Mouse (Mus musculus) left cerebral cortex, postnatal 36 days (tissue): ENCODE data around the gene Rora. TPM values are rescaled to one million over a fixed set of nuclear protein-coding genes. Genes with fewer than 3 reads are reported as not detected.

Experiments used
- DNase-seq, 2 experiments: peaks; one replicate each; pipeline ENCODE4 v3.0.0; 2021 to 2022; ENCODE audit warnings: low spot score in 2 of 2, mixed read lengths in 1 of 2
- intact Hi-C: fragments of 180-260 bp; cut with DNase I; formaldehyde crosslinking; loops from one replicate; pipeline ENCODE4 v1.15.1; 2025
- total RNA-seq, 2 experiments: library from RNA; stranded (reverse); gene quantifications; 2 replicates each; pipeline ENCODE4 v1.2.3; 2021

Rora gene
- total RNA-seq, 2 experiments from 2014 or later: 69.0 to 81.9 TPM

DNA sequence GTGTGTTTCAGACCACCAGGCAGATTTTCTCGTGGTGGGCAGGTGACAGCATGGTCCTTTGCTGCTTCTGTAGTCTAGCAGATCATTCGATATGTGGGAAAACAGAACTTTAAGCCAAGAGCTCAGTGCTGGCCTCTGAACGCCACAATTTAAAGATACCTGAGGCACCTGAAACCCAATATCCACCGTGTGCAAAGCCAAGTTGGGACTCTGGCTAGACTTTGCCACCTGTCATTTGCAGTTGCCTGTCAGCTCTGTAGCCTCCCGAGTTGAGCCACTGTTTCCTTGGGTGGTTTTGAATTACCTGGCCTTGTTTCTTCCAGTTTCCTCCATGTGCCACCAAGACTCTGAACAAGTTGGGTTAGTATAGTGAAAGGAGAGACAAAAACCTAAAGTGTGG is 82.3 kb downstream of the Rora start:
- DNase-seq: no peak
- intact Hi-C loops: no loop called here

DNA sequence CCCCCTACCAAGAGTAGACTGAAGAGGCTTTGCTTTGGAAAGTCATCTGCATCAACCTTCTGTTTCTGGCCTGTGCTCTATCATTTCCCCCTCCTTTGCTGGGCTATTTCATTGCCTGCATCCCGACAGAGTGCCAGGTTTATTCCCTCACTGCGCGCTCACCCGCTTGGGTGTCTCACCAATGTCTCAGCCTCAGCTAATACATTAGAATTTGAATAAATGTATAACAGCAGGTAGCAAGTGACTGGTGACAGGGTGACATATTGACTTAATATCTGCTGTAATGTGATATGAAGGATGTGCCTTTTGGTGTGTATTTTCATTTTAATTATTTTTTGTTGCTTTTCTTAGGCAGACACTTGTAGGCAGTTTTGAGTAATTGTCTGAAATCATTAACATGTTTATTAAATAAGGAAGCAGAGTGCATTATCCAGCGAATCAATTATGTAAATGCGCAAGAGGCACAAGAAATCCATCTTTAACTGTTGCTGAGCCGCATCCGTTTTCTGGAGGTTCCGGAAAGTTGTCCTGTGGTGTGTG is 83.7 kb downstream of the Rora start:
- intact Hi-C loops: no loop called here

DNA sequence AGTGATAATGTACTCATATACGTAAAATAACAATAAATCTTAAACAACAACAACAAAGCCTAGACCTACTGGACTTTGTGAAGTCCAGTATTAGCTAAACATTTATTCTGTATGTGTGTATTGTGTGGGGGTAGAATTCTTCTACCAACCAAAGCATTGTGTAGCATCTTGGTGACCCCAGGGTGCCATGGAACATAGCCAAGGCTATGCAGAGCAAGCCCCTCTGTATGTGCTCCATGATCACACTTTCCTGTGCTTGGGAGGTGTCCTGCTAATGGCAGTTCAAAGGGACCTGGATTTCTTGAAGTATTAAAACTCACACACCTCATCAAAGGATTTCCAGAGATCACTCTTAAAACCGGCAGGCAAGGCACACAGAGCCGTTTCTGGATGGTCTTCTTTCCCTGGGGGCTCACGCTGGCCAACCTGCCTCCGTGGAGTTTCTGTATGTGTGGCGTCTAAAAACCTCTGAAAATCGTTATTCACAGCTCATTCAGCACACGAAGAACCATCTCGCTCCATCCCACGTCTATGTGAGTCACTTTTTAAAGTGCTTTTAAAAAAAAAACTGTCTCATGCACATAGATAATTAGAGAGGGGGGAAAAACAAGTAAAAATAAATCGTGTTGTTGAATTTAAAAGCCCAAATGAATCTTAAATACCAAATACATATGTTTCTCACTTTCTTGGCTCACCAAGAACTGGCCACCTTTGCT is 92.5 kb downstream of the Rora start:
- intact Hi-C loops: loop anchor here (10.0 kb wide), 1 partner anchor 119 kb away; no protein-coding TSS in a partner anchor

More for the DNA sequence above, 83.7 kb downstream of the Rora start:
- no peak for DNase-seq

DNA sequence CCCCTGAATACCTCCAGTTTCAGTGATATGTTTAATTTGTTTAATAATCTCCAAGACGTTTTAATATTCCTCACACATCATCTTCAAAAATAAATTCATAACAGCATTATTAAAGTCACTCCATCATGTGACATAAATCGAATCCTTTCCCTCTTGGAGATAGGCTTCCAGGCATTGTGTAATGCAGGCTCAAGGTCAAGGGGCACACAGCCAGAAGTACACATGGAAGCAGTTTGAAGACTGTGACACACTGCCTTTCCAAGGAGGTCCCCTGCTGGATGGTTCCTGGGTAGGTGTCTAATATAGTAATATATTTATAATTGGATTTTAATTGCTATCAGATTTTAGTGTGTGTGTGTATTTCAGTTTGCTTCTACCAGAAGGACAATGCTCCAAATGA is 103.4 kb downstream of the Rora start:
- intact Hi-C loops: no loop called here
- DNase-seq: no peak

More for the DNA sequence above, 92.5 kb downstream of the Rora start:
- peak in 1 of 2 experiments; percentile 20 for DNase-seq

DNA sequence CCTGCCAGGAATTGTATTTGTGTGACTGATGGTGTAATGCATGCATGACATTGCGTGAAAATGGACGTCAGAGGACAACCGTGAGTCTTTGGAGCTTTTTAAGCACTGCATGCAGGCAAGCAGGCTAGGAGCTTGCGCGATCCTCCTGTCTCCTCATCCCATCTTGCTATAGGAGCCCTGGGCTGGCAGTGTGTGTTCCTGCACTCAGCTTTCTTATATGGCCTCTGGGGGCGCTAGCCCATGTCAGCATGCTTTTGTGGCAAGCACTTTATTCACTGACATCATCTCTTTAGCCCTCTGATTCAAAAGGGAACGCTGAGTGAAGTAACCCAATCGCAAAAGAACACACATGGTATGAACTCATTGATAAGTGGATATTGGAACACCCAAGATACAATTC is 105.7 kb downstream of the Rora start:
- intact Hi-C loops: no loop called here
- DNase-seq: no peak

DNA sequence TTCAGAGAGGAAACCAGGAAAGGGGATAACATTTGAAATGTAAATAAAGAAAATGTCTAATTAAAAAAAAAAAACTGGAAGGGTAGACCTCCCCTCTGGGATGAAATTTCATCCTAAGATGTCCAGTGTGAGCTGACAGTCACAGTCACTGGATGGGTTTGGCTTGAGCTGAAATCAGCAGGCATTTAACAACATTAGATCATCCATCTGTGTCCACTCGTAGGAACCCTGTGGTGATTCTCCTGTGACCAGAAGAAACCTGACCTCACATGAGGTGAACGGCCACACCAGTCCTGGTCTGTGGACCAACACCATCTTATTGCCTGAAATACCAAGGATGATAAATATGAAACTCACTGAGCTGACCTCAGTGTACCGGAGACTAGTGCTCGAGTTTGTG is 106.7 kb downstream of the Rora start:
- intact Hi-C loops: no loop called here
- DNase-seq: no peak

DNA sequence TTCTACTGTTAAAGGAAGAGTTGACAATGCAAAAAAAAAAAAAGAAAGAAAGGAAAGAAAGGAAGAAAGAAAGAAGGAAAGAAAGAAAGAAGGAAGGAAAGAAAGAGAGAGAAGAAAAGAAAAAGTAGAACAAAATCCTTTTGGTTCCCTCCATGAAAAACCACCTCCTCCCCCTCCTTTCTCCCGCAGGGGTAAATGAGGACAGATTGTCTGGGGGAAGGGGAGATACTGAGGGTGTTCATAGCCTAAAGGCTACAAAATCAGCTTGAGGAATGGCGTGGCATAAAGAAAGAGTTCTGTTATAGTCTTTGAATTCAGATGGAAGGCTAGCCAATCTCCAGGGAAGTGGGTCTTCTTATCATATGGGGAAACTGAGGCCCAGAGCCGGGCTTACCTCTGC is 107.3 kb downstream of the Rora start:
- no peak for DNase-seq
- intact Hi-C loops: no loop called here

DNA sequence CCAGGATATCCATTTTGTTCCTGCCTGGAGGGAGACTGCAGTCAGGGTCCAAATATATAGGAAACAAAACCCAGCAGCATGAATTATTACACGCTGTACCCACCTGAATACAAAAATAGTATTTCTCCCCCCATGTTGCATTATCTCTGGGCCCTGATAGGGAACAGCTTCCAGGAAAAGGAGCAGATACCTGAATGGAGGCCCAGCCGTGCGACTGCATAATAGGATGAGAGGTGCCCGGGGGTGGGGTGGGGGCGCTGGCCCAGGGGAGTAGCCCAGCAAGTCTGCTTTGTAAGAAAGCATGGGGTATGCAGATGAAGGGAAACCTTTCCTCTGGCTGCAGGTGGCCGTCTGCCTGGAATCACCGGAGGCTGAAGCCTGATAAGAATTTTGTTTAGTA is 108.1 kb downstream of the Rora start:
- intact Hi-C loops: no loop called here

DNA sequence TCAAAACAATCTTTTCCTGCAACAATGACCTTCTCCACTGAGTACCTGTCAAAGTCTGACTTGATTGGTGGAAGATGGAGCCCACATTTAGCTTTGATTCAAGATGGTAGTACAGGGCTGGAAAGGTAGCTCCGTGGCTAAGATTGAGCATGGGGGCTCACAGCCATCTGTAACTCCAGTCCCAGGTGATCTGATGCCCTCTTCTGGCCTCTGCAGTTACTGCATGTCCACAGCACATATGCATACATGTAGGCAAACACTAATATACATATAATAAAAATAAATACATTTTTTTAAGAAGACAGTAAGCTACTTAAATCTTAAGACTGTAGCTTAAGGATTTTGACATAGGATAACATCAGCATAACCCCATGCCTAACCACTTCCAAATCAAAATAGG is 112.0 kb downstream of the Rora start:
- intact Hi-C loops: no loop called here

More for the DNA sequence above, 108.1 kb downstream of the Rora start:
- DNase-seq: no peak

DNA sequence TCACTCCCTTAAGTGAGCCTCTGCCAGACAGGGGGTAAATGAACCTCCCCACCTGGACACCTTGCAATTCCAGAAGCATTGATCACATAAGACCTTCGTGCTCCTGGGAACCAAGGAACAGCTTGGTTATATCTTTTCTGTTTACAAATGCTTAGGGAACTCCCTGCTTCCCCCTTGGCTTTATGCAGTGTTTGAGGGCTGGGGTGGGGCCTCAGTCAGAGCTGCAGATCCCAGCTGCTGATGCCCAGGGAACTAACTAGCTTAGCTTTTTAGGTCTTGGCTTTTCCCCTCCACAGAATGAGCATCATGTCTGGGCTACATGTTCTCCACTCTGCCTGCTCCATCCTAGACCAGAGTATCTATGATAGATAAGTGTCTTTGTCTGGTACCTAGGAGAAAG is 116.1 kb downstream of the Rora start:
- intact Hi-C loops: no loop called here

More for the DNA sequence above, 112.0 kb downstream of the Rora start:
- no peak for DNase-seq

DNA sequence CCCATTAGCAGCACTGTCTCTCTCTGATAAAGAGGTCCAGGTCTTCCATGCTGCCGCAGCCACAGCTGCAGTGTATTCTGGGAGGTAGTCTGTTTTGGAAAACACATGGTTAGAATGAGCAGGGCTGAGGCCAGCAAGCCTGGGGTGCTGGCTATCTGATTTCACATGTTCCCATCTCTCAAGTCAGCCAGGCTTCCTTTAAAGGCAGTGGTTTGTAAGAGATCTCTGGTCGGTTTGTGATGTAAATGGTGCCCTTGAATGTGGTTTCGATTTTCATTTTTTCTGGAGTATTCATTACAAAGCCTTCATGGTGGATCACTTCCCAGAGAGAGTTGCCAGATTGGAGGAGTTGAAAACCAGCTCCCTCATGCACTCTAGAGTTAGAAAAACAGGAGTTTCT is 117.8 kb downstream of the Rora start:
- no peak for DNase-seq
- intact Hi-C loops: no loop called here

More for the DNA sequence above, 116.1 kb downstream of the Rora start:
- no peak for DNase-seq

DNA sequence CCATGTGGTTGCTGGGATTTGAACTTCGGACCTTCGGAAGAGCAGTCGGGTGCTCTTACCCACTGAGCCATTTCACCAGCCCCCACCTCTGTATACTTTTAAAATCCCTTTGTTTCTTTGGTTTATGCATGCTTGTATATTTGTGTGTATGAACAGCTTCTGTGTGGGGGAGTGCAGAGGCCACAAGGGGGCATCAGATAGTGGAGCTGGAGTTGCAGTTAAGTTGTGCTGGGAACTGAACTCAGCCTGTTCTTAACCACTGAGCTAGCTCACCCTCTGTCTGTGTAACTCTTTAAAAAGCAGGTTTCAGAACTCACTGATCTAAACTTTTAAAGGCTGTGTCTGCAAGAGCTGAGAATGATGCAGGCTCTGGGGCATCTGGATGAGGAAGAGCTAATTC is 120.2 kb downstream of the Rora start:
- intact Hi-C loops: no loop called here
- no peak for DNase-seq

DNA sequence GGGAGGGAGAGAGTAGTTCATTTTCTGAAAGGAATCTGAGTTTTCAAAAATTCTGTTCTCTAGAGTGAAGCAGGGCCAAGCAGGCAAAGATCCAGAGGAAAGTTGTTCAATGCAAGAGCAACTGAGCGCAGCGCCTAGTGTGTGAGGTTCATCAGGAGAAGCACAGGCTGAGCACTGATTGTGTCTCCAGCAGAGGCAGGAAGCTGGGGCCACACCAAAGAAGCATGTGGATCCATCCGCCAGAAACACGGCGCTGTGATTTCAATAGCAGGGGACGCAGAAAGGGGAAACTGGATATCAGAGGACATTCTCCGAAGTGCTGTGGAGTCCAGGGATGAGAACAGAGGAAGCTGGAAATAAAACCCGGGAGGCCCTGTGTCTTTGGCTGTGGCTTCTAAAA is 128.4 kb downstream of the Rora start:
- no peak for DNase-seq

DNA sequence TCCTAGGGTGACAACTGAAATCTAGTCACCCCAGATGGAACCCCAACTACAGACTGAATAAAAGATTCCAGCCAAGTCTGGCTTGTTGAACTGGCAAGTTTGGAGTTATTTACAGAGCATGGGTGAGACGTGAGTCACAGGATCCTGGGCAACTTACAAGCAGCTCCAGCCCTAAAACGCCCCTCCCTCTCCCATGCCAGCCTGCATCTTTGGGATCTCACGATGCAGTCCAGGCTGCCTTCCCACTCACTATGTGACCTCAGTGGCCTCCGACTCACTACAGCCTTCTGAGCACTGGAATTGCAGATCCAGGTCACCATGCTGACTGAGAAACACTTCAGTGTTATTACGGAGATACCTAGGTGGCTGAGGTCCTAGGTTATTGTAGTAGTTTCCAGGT is 129.0 kb downstream of the Rora start:
- no peak for DNase-seq
- intact Hi-C loops: no loop called here

More for the DNA sequence above, 128.4 kb downstream of the Rora start:
- intact Hi-C loops: no loop called here

DNA sequence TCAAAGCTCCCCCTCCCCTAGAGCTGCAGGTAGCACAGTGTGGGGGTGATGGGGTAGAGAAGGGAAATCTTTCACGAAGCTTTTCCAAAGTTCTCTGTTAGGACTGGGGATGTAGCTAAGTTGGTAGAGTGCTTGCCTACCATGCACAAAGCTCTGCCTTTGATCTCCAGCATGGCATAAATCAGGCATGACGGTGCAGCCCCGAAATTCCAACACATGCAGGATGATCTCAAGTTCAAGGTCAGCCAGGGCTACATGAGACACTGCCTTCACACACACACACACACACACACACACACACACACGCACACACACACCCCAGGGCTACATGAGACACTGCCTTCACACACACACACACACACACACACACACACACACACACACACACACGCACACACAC is 129.7 kb downstream of the Rora start:
- DNase-seq: no peak
- intact Hi-C loops: no loop called here

DNA sequence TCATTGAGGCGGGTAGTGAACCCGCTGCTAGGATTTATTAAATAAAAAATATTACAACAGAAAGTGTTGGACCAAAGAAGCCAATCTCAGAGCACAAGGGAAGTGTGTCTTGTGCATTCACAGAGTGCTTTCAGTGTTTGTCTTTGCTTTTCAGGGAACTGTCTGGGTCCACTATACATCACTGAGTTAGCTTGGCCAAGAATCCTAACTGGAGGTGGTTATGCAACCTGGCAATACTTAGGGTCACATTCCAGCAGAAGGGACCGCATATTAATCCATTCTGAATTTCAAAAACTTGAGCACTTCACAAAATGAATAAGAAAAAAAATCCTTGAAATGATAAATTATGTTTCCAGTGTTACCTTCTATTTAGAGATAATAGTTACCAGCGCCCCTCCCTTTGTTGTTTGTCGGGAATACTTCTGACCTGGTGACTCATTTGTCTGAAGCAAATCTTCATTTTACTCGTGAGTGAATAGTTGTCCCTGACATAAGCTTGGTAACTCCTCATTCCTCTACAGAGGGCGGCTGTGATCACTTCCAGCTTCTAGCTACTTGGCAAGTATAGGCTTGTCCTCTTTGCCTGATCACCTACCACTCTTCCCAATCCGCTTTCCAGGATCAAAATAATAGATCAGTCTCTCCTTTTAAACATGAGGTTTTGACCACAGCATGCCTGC is 133.2 kb downstream of the Rora start:
- intact Hi-C loops: no loop called here

DNA sequence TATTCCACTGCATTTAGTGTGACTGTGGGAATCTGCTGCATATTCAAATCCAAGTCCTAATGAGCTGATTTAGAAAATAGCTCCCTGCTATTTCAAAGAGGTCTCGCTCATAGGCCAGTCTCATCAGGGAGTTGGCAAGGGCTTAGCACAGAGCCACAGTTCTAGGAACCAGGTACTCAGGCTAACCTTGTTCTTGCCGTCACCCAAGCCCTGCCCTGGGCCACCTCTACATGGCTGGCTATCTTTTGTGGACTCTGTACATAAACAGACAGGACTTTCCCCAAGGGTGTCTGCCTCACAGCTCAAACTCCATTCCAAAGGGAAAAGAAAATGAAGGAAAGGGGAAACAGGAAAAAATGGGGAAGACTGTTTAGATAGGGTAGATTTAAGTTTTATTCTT is 134.1 kb downstream of the Rora start:
- DNase-seq: no peak
- intact Hi-C loops: no loop called here

More for the DNA sequence above, 133.2 kb downstream of the Rora start:
- no peak for DNase-seq

DNA sequence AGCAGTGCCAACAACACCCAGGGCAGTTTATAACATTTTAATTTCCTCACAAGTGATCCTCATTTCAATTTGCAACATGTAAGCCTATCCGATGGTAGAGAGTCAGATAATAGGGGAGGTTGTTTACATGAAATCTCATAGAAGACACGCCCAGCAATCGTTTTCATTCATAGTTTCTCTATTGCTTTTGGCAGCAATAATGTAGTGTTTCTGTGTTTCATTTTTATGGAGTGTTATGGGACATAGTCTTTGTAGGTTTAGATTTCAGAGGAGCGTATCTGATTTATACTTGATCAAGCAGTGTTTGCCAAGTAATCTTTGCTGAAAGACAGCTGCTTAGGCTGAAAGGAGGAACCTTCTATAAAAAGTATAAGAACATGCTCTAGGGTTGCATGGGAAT is 137.3 kb downstream of the Rora start:
- no peak for DNase-seq
- intact Hi-C loops: no loop called here

DNA sequence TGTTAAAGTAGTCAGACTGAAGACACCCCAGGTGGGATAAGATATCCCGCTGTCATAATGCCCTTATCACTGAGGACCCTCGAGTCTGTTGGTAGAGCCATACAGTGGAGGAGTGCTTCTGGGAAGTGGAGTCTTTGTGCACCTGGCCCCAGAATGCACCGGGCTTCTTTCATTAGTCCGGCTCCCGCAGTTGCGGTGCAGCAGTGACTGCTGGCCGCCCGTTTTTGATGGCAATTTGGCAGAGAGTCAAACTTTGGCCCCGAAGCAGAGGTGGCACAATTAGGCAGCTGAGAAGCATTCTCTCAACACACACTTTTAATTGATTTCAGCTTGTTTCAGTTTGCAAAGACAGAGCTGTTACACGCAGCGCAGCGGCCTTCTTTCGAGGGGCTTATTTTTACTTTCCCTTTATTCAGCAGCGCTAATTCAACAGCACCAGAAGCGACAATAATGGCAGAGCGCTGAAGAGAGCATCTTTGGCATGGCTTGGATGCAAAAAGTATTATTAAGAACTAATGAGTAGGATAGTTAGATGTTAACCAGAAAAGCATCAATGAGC is 138.5 kb downstream of the Rora start:
- intact Hi-C loops: no loop called here
- DNase-seq: no peak

DNA sequence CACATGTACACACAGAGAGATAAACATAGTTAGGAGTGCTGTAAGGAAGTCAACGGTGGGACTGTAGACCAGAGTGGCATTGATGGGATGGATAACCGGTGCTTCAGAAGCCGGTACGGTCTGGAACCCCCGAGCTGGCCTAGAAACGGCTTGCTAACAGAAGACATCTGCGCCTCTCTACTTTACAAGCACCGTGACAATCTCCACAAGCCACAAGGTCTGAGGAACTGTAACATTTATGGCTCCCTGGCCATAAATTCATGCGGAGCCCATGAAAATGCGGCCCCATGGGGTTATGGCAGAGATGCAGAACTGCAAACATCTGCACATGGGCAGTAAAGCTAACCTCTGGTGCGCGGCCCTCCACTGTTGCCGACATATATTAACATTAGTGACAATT is 141.7 kb downstream of the Rora start:
- intact Hi-C loops: no loop called here
- DNase-seq: no peak

DNA sequence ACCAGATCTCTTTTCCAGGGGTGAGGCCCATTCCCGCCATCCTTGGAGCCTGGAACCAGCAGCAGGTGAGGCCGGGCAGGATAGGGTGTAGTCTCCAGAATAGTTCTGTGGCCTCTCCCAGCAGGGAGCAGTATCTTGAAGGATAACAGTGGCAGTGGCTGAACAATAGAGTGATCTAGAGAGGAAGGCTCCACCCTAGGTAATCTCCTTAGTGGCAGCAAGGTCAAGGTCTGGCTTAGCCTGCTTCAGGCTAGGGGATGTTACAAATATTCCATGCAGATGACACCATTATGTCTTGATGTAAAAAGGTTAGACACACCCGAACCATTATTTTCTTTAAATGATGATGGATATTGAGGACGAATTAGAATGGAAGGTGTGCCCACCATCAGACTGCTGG is 144.6 kb downstream of the Rora start:
- intact Hi-C loops: no loop called here
- no peak for DNase-seq
